Mouse (Mus musculus): ENCODE results near the gene Pdlim7.

GRCm38 (mm10) chr13:55476256-55476655 lies 37.2 kb downstream of the Pdlim7 start:
- TF ChIP-seq POLR2A (IDR thresholded peaks at IDR 0.05; ENCODE audit: low read depth, low read length), result no peak
- TF ChIP-seq CTCF (conservative IDR thresholded peaks at IDR 0.05; ENCODE audit: insufficient read depth, insufficient read length, low read depth, low read length), result no peak
